Mouse (Mus musculus): Measurements from ENCODE around the gene Slc46a1. TPM values are rescaled to one million over a fixed set of nuclear protein-coding genes. Genes with fewer than 3 reads are reported as not detected.

Gene Slc46a1
- 26.6 and 27.5 TPM in 2 replicates for polyA plus RNA-seq (2012; rRNA removed)

GRCm38 (mm10) chr11:78465568-78466180 lies at the start of gene Slc46a1:
Gene Slc46a1 (plus strand): TSS chr11:78465697.
- WGBS = under 1% methylated on average over 41 of the region's 41 CpGs
- DNase-seq (ENCODE audit: low read depth, low spot score) = peak; percentile 67

DNA sequence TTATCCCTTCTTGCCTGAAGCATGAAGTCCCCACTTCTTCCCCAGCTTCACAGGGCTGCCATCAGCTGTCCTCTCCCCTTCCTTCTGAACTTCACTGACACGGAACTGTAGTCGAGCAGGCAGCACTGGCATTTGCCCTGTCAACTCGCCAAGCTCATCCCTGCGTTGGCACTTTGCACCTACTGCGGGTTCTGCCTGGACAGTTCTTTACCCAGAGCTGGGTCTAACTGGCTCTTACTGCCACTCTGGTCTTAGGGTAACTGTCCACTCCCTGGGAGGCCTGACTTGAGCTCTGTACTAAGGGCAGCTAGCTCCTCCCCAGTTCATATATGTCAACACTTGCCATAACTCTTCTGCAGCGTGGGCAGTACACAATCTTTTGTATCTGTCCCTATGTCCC lies 48.6 kb upstream of the Slc46a1 start:
- DNase-seq (ENCODE audit: low read depth, low spot score) = no peak

GRCm38 (mm10) chr11:78420263-78420889 lies 45.1 kb upstream of the Slc46a1 start:
- WGBS = 80% methylated on average over 12 of the region's 12 CpGs
- DNase-seq (ENCODE audit: low read depth, low spot score) = no peak

More for the DNA sequence above, 48.6 kb upstream of the Slc46a1 start:
- WGBS = 44% methylated on average over 6 of the region's 6 CpGs

DNA sequence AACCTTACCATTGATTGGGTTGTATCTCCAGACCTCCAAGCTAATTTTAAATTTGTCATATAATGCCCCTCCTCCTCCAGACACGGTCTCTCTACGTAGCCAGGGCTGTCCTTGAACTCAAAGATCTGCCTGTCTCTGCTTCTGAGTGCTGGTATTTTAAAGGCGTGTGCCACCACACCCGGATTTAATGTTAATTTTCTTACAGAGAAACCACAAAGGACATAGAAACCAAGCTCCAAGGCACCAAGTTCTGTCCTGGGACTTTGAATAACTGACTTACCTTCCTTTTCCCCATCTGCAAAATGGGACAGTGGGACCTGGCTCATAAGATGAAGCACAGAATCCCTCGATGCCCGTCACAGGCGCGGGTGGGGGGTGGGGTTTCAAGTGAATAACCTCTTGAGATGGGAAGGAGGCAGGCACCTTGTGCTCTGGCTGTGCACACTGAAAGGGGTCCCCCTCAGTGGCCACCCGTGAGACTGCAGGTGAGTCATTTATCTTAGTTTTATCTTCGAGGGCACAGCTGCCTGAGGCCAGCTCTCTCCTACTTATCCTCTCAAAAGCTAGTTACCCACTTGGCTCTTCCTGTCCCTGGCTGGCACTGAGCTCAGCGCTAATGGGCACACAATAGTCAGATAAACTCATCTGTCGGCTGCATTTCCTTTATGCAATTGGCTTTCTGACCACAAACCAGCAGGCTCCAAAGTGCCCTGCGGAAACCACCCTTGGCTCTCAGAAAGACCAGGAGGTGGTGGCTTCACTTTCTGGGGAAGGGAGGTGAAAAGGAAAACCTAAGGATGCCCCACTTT lies 44.1 kb upstream of the Slc46a1 start:
- no peak for DNase-seq (ENCODE audit: low read depth, low spot score)
- WGBS = 39% methylated on average over 13 of the region's 13 CpGs

GRCm38 (mm10) chr11:78422055-78422819 lies 43.3 kb upstream of the Slc46a1 start, which contains the start of gene Slc13a2:
Gene Slc13a2 (minus strand): TSS chr11:78422217.
- DNase-seq (ENCODE audit: low read depth, low spot score) = no peak
- WGBS = 11% methylated on average over 13 of the region's 13 CpGs

- DNase-seq (ENCODE audit: low read depth, low spot score) = no peak
- 60% methylated on average over 2 of the region's 2 CpGs for WGBS
Measured at GRCm38 (mm10) chr11:78424352-78424751, 41.1 kb upstream of the Slc46a1 start.

DNA sequence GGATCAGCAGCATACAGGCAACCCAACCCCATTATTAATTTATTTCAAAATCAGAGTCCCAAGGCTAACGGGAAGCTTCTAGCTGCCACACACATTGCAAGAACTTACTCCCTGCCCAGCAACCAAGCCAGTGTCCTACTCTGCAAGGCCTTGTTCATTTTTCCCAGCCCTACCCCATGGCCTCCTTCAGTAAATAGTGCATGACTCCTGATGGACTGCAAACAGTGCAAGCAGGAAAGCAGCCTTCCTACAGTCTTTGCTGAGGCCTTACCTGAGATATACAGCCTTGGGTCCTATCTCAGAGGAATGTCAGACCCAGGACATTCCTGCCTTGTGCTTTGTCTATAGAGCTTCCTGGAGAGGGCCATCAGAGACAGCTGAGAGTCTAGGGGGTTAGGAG lies 39.9 kb upstream of the Slc46a1 start:
- 87% methylated on average over 1 of the region's 1 CpGs for WGBS

DNA sequence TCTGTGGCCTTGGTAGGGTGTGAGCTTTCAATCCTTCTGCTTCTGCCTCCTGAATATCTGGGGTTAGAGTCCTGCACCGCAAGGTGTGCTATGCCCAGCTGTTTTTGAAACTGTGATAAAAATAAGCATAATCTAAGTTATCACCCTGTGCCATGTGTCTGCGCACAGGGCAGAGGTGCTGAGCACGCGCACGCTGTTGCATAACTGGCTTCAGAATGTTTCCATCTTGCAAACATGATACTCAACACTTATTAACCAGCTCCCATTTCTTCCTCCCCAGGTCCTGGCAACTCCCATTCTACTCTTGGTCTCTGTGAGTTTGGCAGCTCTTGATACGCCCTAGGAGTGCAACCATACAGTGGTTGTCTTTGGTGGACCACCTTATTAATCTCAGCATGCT lies 37.8 kb upstream of the Slc46a1 start:
- 59% methylated on average over 6 of the region's 6 CpGs for WGBS

More for the DNA sequence above, 39.9 kb upstream of the Slc46a1 start:
- no peak for DNase-seq (ENCODE audit: low read depth, low spot score)

GRCm38 (mm10) chr11:78428309-78428708 lies 37.2 kb upstream of the Slc46a1 start:
- 73% methylated on average over 5 of the region's 5 CpGs for WGBS
- no peak for DNase-seq (ENCODE audit: low read depth, low spot score)

More for the DNA sequence above, 37.8 kb upstream of the Slc46a1 start:
- no peak for DNase-seq (ENCODE audit: low read depth, low spot score)

GRCm38 (mm10) chr11:78430195-78430878 lies 35.2 kb upstream of the Slc46a1 start:
- no peak for DNase-seq (ENCODE audit: low read depth, low spot score)
- 60% methylated on average over 11 of the region's 11 CpGs for WGBS

DNA sequence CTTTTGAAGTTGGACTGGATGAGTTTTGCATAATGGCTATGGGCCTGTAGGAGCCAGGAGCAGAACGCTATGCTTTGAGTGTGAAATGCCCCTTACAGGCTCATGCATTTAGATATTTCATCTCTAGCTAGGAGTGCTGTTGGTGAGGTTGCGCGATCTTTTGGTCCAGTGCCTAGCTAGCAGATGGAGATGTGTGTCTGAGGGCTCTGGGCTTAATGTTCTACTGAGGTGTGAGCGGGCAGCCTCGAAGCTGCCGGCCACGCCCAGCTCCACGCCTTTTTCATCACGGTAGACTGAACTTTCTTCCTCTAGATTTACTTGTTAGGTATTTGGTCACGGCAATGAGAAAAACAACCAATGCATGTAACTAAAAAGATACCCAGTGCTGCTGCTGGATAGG lies 34.3 kb upstream of the Slc46a1 start:
- 33% methylated on average over 10 of the region's 10 CpGs for WGBS
- no peak for DNase-seq (ENCODE audit: low read depth, low spot score)

- 16% methylated on average over 4 of the region's 4 CpGs for WGBS
- DNase-seq (ENCODE audit: low read depth, low spot score) = peak; percentile 65
Measured at GRCm38 (mm10) chr11:78434052-78434451, 31.4 kb upstream of the Slc46a1 start.

DNA sequence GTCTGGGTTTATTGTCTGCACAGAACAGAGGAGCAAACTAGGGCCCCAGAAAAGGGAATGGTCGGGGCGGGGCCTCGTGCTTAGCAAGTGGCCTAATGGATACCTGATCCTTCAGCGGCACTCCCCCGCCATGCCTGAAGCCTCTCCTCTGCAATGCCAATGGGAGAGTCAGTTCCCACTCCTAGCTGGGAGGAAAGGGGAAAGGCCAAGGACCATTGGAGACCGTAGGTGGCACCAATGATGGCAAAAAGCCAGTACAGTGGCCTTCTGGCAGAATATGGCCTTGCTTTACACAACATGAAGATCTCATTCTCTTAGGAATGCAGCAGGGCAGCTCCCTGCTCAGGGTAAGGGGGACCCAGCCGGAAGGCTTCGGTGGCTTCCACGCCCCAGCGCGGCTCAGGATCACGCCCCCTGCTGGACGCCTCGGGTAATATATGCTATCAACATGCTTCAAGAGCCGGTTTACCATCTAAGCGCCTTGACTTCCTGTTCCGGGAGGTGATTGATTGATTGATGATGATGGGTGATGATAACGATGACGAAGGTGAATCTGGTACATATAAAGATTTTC lies 29.6 kb upstream of the Slc46a1 start:
- WGBS = 7% methylated on average over 19 of the region's 19 CpGs

DNA sequence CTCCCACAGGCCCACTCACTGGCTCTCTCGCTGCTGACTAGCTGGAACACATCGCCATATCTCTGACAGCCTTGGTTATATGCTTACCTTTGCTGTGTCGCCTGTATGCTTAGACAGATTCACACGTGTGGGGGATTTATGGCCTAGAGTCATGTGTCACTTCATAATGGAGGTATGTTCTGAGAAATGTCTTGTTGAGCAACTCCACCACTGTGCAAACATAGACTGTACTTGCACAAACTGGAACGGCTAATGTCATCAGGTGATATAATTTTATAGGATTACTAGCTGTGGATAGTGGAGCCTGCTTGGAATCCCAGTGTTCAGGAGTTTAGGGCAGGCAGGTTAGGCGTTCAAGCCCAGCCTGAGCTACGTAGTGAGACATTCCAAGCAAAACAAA lies 28.3 kb upstream of the Slc46a1 start:
- no peak for DNase-seq (ENCODE audit: low read depth, low spot score)
- WGBS = 43% methylated on average over 7 of the region's 7 CpGs

More for the DNA sequence above, 29.6 kb upstream of the Slc46a1 start:
- no peak for DNase-seq (ENCODE audit: low read depth, low spot score)

GRCm38 (mm10) chr11:78438399-78438930 lies 27.0 kb upstream of the Slc46a1 start:
- no peak for DNase-seq (ENCODE audit: low read depth, low spot score)
- WGBS = 65% methylated on average over 3 of the region's 3 CpGs

DNA sequence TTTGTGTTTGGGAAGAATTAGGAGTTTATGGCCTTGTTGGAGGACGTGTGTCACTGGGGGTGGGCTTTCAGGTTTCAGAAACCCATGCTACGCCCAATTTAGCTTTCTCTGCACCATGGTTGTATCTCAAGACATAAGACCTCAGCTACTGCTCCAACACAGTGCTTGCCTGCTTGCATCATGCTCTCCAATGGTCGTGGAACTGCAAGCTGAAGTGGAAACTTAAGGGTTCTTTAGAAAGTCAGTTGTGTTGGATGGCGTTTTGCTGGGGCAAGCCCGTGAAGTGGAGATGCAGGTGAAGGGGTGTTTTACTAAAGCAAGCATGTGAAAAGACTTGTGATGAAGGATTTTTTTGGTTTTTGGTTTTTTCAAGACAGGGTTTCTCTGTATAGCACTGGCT lies 22.4 kb upstream of the Slc46a1 start:
- WGBS = 80% methylated on average over 5 of the region's 5 CpGs
- no peak for DNase-seq (ENCODE audit: low read depth, low spot score)

- WGBS = 66% methylated on average over 3 of the region's 3 CpGs
- no peak for DNase-seq (ENCODE audit: low read depth, low spot score)
Measured at GRCm38 (mm10) chr11:78447168-78447567, 18.3 kb upstream of the Slc46a1 start.

DNA sequence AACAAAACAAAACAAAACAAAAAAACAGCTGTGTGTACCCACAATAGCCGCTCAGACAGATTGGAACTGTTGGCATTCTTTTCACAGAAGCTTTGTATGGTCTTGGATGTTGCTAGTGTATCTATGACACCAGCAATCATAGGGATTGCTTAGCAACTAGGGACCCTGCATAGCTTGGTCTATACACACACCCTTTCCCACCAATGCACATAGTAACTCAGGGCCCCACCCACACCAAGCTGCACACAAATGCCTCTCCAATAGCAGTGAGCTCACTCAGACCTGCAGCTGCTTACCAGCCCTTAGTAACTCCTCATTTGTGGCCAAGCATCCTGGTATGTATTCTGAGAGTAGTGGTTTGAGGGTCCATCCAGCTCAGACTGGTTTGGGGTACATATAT lies 17.3 kb upstream of the Slc46a1 start:
- 86% methylated on average over 1 of the region's 1 CpGs for WGBS
- DNase-seq (ENCODE audit: low read depth, low spot score) = no peak

GRCm38 (mm10) chr11:78450337-78450736 lies 15.2 kb upstream of the Slc46a1 start:
- WGBS = 57% methylated on average over 2 of the region's 2 CpGs
- DNase-seq (ENCODE audit: low read depth, low spot score) = no peak
